Mouse (Mus musculus): ENCODE measurements around the gene Prnp. TPM values are rescaled to one million over a fixed set of nuclear protein-coding genes. Genes with fewer than 3 reads are reported as not detected.

The Prnp gene
- 106 and 159 TPM in 2 replicates for polyA plus RNA-seq (2012; rRNA removed; ENCODE audit: low replicate concordance)

GRCm38 (mm10) chr2:131909683-131910572, at the start of gene Prnp, which contains the start of gene Prn:
Gene Prnp, plus strand, starts transcription at chr2:131909928.
Gene Prn, plus strand, starts transcription at chr2:131909957.

GRCm38 (mm10) chr2:131950598-131951095, 40.9 kb downstream of the Prnp start, which contains the start of gene Prnd:
Gene Prnd, plus strand, starts transcription at chr2:131950861.

Other genes with a start within 250 kb of the Prnp start
- 0.08 and 0.14 TPM in 2 replicates for gene Erv3, start 50.2 kb upstream of the Prnp start, polyA plus RNA-seq (2012; rRNA removed; ENCODE audit: low replicate concordance)
- gene Prn, start within 50 bp of the Prnp start, polyA plus RNA-seq (2012; rRNA removed; ENCODE audit: low replicate concordance) = not detected in 2 replicates
- gene Prnd, start 40.9 kb downstream of the Prnp start, polyA plus RNA-seq (2012; rRNA removed; ENCODE audit: low replicate concordance) = 6.2 and 9.5 TPM in 2 replicates
- 48.4 and 87.2 TPM in 2 replicates for gene Rassf2, start 120.3 kb downstream of the Prnp start, polyA plus RNA-seq (2012; rRNA removed; ENCODE audit: low replicate concordance)
- 22.0 and 29.4 TPM in 2 replicates for gene Slc23a2, start 235.2 kb downstream of the Prnp start, polyA plus RNA-seq (2012; rRNA removed; ENCODE audit: low replicate concordance)

All from mammary gland, adult 2 months (tissue).